In the genomic region with DNA sequence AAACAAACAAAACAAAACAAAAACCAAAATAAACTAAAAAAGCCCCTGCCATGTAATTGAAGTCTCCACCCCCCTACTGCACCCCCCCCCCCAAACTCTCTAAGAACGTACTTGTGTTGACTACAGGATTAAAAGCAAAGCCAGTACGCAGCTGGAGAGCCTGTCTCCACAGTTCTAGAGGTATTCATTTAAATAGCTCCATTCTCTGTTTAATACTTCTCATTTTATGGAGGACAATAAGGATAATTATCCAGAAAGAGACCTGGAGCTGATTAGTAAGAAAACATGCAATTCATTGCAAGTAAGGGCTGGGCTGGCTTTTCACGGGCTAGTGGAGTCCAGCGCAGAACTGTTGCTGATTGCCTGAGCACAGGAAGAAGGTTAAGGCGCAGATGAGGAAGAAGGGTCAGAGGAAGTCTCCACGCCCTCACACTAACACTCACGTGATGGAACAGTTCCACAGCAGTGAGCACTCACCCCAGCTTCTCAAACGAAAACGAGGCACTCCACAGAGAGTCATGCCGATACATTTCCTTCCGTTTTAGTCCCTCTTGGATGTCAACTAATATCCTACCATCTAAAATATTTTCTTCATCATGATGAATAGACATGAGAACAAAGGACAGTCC, we compare ENCODE assay signal across 7 mouse cellular contexts. TPM values are rescaled to one million over a fixed set of nuclear protein-coding genes. Genes with fewer than 3 reads are reported as not detected.
A peak's percentile ranks its signal among the peaks of the same experiment; 100 is the strongest.
DNase-seq lines count a peak whose midpoint lies in the region; ATAC-seq lines count a peak whose summit lies in the region.

No protein-coding gene starts in this region.

- DNase-seq in ZHBTc4 (ENCODE audit: low read depth, low spot score): peak; percentile 60
- DNase-seq in kidney, postnatal 10 days: peak; percentile 62
- peak; percentile 61 for DNase-seq in skeletal muscle tissue, adult 2 months (ENCODE audit: low read depth, low spot score)
- DNase-seq in embryo, embryonic 11 days: no peak
- no peak for DNase-seq in urinary bladder, postnatal 36 days (ENCODE audit: low spot score in 2 of 2)
- no peak for DNase-seq in adrenal gland, adult 18-20 months (ENCODE audit: low spot score in 2 of 2)

- peak; percentile 98 for ATAC-seq in CD4-positive, CD25-positive, alpha-beta regulatory T cell, adult 4 months

RNA-seq across cellular contexts. Expression of a gene that starts 11.3 kb away (rescaled TPM):
- 1 to 10 TPM; 7.7 to 9.1 TPM for polyA plus RNA-seq in CD4-positive, CD25-positive, alpha-beta regulatory T cell, adult 4 months (2017; shearing (Covaris generic))
- 10 to 100 TPM; 15.3 to 18.5 TPM for total RNA-seq in adrenal gland, adult 18-20 months (2021)

RNA-seq across cellular contexts. Expression of a gene that starts 21.7 kb away (rescaled TPM):
- polyA plus RNA-seq in CD4-positive, CD25-positive, alpha-beta regulatory T cell, adult 4 months (2017; shearing (Covaris generic)): 1 to 10 TPM; 3.7 to 4.2 TPM
- 1 to 10 TPM; 6.2 to 7.3 TPM for total RNA-seq in adrenal gland, adult 18-20 months (2021)

Comparison
In these comparisons a context has a peak if more than half of its experiments do, and no peak if none do; other contexts are left out.
1. DNase-seq: peak in ZHBTc4 (single experiment), kidney, postnatal 10 days (single experiment) and skeletal muscle tissue, adult 2 months (single experiment); none in embryo, embryonic 11 days (single experiment), urinary bladder, postnatal 36 days (0 of 2) and adrenal gland, adult 18-20 months (0 of 2).